Mouse (Mus musculus): Measurements from ENCODE around the gene Mrpl52. TPM values are rescaled to one million over a fixed set of nuclear protein-coding genes. Genes with fewer than 3 reads are reported as not detected.
A peak's percentile ranks its signal among the peaks of the same experiment; 100 is the strongest.

Gene Mrpl52
- polyA plus RNA-seq, 1 experiment, result 136 TPM

- DNase-seq, result peak; percentile 46 to 57
- WGBS, result 10% methylated on average over 5 of the region's 5 CpGs
- peaks cover 27% of the 10 kb centered on the region for H3K4me1 ChIP-seq (ENCODE audit: control insufficient read depth, insufficient read depth, low read length)
- no peak overlapping the region for H3K27ac ChIP-seq (ENCODE audit: insufficient read depth, low read length)
- TF ChIP-seq CTCF (IDR thresholded peaks at IDR 0.05; ENCODE audit: borderline replicate concordance, insufficient read depth, low read depth, low read length), result no peak
- no peak for TF ChIP-seq POLR2A (IDR thresholded peaks at IDR 0.05; ENCODE audit: borderline replicate concordance, insufficient read depth, low read length)
- no peak overlapping the region for H3K4me3 ChIP-seq (replicated peaks; ENCODE audit: insufficient read depth, low read depth, low read length)
- H3K27me3 ChIP-seq (ENCODE audit: control insufficient read depth, insufficient read depth, low read length), result no peaks in the 10 kb centered on the region
Observed at GRCm38 (mm10) chr14:54472671-54473070, 46.0 kb downstream of the Mrpl52 start.

DNA sequence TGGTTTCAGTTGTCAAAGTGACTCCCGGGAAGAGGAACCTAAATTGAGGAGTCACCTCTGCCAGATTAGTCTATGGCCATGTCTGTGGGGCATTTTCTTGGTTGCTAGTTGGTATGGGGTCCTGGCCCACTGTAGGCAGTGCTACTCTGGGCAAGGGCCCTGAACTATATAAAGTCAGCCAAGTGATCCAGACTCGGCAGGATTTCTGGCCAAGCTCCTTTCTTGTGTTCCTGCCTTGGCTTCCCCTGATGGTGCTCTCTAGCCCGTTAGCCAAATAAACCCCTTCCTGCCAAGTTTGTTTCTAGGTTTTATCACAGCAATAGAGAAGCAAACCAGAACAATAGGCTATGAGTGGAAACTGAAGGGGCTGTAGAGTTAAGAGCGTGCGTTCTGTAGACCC is 48.0 kb downstream of the Mrpl52 start:
- 45% methylated on average over 5 of the region's 5 CpGs for WGBS
- H3K27ac ChIP-seq (ENCODE audit: insufficient read depth, low read length), result no peak overlapping the region
- no peak overlapping the region for H3K4me3 ChIP-seq (replicated peaks; ENCODE audit: insufficient read depth, low read depth, low read length)
- H3K4me1 ChIP-seq (ENCODE audit: control insufficient read depth, insufficient read depth, low read length), result peaks cover 15% of the 10 kb centered on the region; the same call in 1 of the 2 replicates
- no peak for DNase-seq
- TF ChIP-seq POLR2A (IDR thresholded peaks at IDR 0.05; ENCODE audit: borderline replicate concordance, insufficient read depth, low read length) (no peak), CTCF (IDR thresholded peaks at IDR 0.05; ENCODE audit: borderline replicate concordance, insufficient read depth, low read depth, low read length) (no peak)
- no peaks in the 10 kb centered on the region for H3K27me3 ChIP-seq (ENCODE audit: control insufficient read depth, insufficient read depth, low read length)

GRCm38 (mm10) chr14:54475941-54476844 is 49.5 kb downstream of the Mrpl52 start, which contains the start of gene Rem2:
TSS of gene Rem2 (plus strand) at chr14:54476100.
- peaks cover 9% of the 10 kb centered on the region; the same call in 1 of the 2 replicates for H3K4me1 ChIP-seq (ENCODE audit: control insufficient read depth, insufficient read depth, low read length)
- H3K4me3 ChIP-seq (replicated peaks; ENCODE audit: insufficient read depth, low read depth, low read length), result peak within 1 kb of the TSS; percentile 81
- under 1% methylated on average over 23 of the region's 23 CpGs for WGBS
- peak; percentile 87 for TF ChIP-seq POLR2A (IDR thresholded peaks at IDR 0.05; ENCODE audit: borderline replicate concordance, insufficient read depth, low read length)
- TF ChIP-seq CTCF (IDR thresholded peaks at IDR 0.05; ENCODE audit: borderline replicate concordance, insufficient read depth, low read depth, low read length), result no peak
- peak within 1 kb of the TSS; percentile 63 for H3K27ac ChIP-seq (ENCODE audit: insufficient read depth, low read length)
- DNase-seq, result peak; percentile 88 to 92
- no peaks in the 10 kb centered on the region for H3K27me3 ChIP-seq (ENCODE audit: control insufficient read depth, insufficient read depth, low read length)

DNA sequence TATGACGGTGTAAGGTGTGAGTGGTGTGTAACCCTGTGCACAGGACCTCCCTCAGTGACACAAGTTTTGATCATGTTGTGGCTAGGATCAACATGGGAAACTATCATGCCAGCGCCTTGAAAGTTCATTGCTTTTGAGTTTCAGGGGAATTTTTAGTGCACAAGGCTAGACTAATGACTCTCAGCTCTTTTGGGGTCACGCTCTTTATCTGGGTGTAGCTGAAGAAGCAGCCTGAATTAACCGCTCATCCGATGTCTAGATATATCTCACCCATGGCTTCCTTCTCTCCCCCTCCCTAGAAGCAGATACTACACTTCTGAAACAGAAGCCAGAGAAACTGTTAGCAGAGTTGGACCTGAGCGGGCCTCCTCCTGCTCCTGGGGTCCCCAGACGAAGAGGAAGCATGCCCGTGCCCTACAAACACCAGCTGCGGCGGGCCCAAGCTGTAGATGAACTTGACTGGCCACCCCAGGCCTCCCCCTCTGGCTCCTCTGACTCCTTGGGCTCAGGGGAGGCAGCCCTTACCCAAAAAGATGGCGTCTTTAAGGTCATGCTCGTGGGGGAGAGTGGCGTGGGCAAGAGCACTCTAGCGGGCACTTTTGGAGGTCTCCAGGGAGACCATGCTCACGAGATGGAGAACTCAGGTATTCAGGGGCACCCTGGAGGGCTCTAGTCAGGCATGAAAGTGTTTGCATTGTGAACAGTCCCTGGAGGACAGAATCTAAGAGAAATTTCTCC is 50.6 kb downstream of the Mrpl52 start:
- DNase-seq, result no peak

More for the DNA sequence above, 50.6 kb downstream of the Mrpl52 start:
- Histone ChIP-seq H3K4me1 (ENCODE audit: control insufficient read depth, insufficient read depth, low read length) (peaks cover 9% of the 10 kb centered on the region; the same call in 1 of the 2 replicates), H3K4me3 (replicated peaks; ENCODE audit: insufficient read depth, low read depth, low read length) (peak overlapping the region; percentile 81), H3K27me3 (ENCODE audit: control insufficient read depth, insufficient read depth, low read length) (no peaks in the 10 kb centered on the region), H3K27ac (ENCODE audit: insufficient read depth, low read length) (no peak overlapping the region)
- TF ChIP-seq CTCF (IDR thresholded peaks at IDR 0.05; ENCODE audit: borderline replicate concordance, insufficient read depth, low read depth, low read length) (no peak), POLR2A (IDR thresholded peaks at IDR 0.05; ENCODE audit: borderline replicate concordance, insufficient read depth, low read length) (no peak)
- 73% methylated on average over 15 of the region's 15 CpGs for WGBS

Other genes with a start within 250 kb of the Mrpl52 start
- gene Dad1, start 172.8 kb upstream of the Mrpl52 start, polyA plus RNA-seq (2012; rRNA removed), result 238 and 254 TPM in 2 replicates
- gene Abhd4, start 172.7 kb upstream of the Mrpl52 start, polyA plus RNA-seq (2012; rRNA removed), result 57.6 and 59.2 TPM in 2 replicates
- gene Olfr49, start 142.0 kb upstream of the Mrpl52 start, polyA plus RNA-seq (2012; rRNA removed), result not detected in 2 replicates
- 87.4 and 95.2 TPM in 2 replicates for gene Oxa1l, start 66.1 kb upstream of the Mrpl52 start, polyA plus RNA-seq (2012; rRNA removed)
- 1.4 and 1.5 TPM in 2 replicates for gene Slc7a7, start 9.1 kb upstream of the Mrpl52 start, polyA plus RNA-seq (2012; rRNA removed)
- gene Mmp14, start 4.7 kb downstream of the Mrpl52 start, polyA plus RNA-seq (2012; rRNA removed), result 14.9 and 15.9 TPM in 2 replicates
- gene Lrp10, start 37.2 kb downstream of the Mrpl52 start, polyA plus RNA-seq (2012; rRNA removed), result 48.1 and 48.6 TPM in 2 replicates
- 13.0 and 14.4 TPM in 2 replicates for gene Rem2, start 49.2 kb downstream of the Mrpl52 start, polyA plus RNA-seq (2012; rRNA removed)
- gene Prmt5, start 90.6 kb downstream of the Mrpl52 start, polyA plus RNA-seq (2012; rRNA removed), result 60.3 and 64.3 TPM in 2 replicates
- gene Haus4, start 127.7 kb downstream of the Mrpl52 start, polyA plus RNA-seq (2012; rRNA removed), result 9.5 and 9.9 TPM in 2 replicates
- gene Ajuba, start 150.6 kb downstream of the Mrpl52 start, polyA plus RNA-seq (2012; rRNA removed), result 1.9 TPM in 2 replicates
- 3.2 and 4.0 TPM in 2 replicates for gene 4931414P19Rik, start 179.1 kb downstream of the Mrpl52 start, polyA plus RNA-seq (2012; rRNA removed)
- 221 and 225 TPM in 2 replicates for gene Psmb5, start 191.1 kb downstream of the Mrpl52 start, polyA plus RNA-seq (2012; rRNA removed)
- 0.10 TPM in 1 of 2 replicates, not detected in the other for gene Psmb11, start 194.5 kb downstream of the Mrpl52 start, polyA plus RNA-seq (2012; rRNA removed)
- not detected in 2 replicates for gene Gm17606, start 214.0 kb downstream of the Mrpl52 start, polyA plus RNA-seq (2012; rRNA removed)
- 7.6 and 10.3 TPM in 2 replicates for gene Cdh24, start 214.5 kb downstream of the Mrpl52 start, polyA plus RNA-seq (2012; rRNA removed)